Mouse (Mus musculus): ENCODE measurements around the gene Atp2a1. TPM values are rescaled to one million over a fixed set of nuclear protein-coding genes. Genes with fewer than 3 reads are reported as not detected.
A peak's percentile ranks its signal among the peaks of the same experiment; 100 is the strongest.
"Not testable (repeated sequence)": the region's sequence is repeated elsewhere in the genome, so short reads cannot be mapped to it uniquely, and the experiment has no call there.

The Atp2a1 gene
- total and polyA plus RNA-seq, 2 experiments from 2014 or later = 0.68 to 0.99 TPM

GRCm38 (mm10) chr7:126411061-126411460 is 51.8 kb downstream of the Atp2a1 start:
- Histone ChIP-seq H3K9ac (replicated peaks; ENCODE audit: low read length) (no peak overlapping the region), H3K9me3 (ENCODE audit: low read length) (no peaks in the 10 kb centered on the region), H3K4me1 (ENCODE audit: insufficient read depth, low read length) (no peaks in the 10 kb centered on the region), H3K4me3 (ENCODE audit: low read length) (no peak overlapping the region), H3K4me2 (ENCODE audit: low read depth, low read length) (no peak overlapping the region), H3K27me3 (ENCODE audit: insufficient read depth, low read length) (no peaks in the 10 kb centered on the region), H3K36me3 (ENCODE audit: insufficient read depth, low read length) (no peaks in the 10 kb centered on the region), H3K27ac (no peak overlapping the region)
- 90% methylated on average over 4 of the region's 4 CpGs for WGBS
- ATAC-seq (no peak), DNase-seq (ENCODE audit: low spot score) (no peak)
- TF ChIP-seq CTCF (IDR thresholded peaks at IDR 0.05; ENCODE audit: low read depth) = no peak

DNA sequence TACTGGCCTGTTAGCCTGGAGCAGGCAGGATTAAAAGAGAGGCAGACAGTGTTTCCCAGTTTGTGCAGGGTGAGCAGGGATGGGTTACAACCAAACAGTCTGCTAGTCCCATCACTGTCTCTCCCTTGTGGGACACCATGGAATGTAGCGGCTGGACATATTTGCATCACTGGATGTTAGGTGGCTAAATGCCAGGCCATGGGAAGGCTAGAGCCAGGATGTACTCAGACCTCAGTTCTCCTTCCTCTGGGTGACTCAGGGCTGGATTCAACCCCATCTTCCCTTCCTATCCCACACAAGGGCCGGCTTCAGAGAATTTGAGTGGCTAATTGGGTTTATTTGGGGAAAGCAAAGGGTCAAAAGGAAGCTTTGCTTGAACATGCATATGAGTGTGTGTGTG is 54.2 kb downstream of the Atp2a1 start:
- DNase-seq (ENCODE audit: low spot score) = no peak
- no peak for ATAC-seq
- TF ChIP-seq CTCF (IDR thresholded peaks at IDR 0.05; ENCODE audit: low read depth) = no peak
- H3K9me3 ChIP-seq (ENCODE audit: low read length) = no peaks in the 10 kb centered on the region
- 88% methylated on average over 2 of the region's 2 CpGs for WGBS
- H3K9ac ChIP-seq (replicated peaks; ENCODE audit: low read length) = no peak overlapping the region
- H3K4me3 ChIP-seq (ENCODE audit: low read length) = no peak overlapping the region
- no peak overlapping the region for H3K4me2 ChIP-seq (ENCODE audit: low read depth, low read length)
- no peaks in the 10 kb centered on the region for H3K36me3 ChIP-seq (ENCODE audit: insufficient read depth, low read length)
- H3K27ac ChIP-seq = no peak overlapping the region
- no peaks in the 10 kb centered on the region for H3K27me3 ChIP-seq (ENCODE audit: insufficient read depth, low read length)
- H3K4me1 ChIP-seq (ENCODE audit: insufficient read depth, low read length) = no peaks in the 10 kb centered on the region

DNA sequence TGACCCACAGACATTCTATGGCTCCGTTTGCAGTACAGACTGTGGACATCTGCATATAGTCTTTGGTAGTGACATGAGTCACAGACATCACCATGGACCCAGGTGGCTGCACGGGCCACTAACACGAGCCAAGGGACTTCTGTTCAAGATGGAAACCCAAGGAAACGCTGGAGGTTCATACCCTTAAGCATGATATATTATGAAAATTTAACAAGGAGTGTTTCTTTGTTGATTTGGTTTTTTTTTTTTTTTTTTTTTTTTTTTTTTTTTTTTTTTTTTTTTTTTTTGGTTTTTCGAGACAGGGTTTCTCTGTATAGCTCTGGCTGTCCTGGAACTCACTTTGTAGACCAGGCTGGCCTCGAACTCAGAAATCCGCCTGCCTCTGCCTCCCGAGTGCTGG is 60.4 kb downstream of the Atp2a1 start:
- not testable (repeated sequence) for H3K4me3 ChIP-seq (ENCODE audit: low read length); H3K36me3 ChIP-seq (ENCODE audit: insufficient read depth, low read length); DNase-seq (ENCODE audit: low spot score); H3K4me2 ChIP-seq (ENCODE audit: low read depth, low read length); H3K27ac ChIP-seq; H3K4me1 ChIP-seq (ENCODE audit: insufficient read depth, low read length); H3K27me3 ChIP-seq (ENCODE audit: insufficient read depth, low read length); H3K9me3 ChIP-seq (ENCODE audit: low read length); ATAC-seq; H3K9ac ChIP-seq (replicated peaks; ENCODE audit: low read length)
- WGBS = 85% methylated on average over 8 of the region's 8 CpGs

GRCm38 (mm10) chr7:126399548-126399947 is 63.4 kb downstream of the Atp2a1 start:
- TF ChIP-seq CTCF (IDR thresholded peaks at IDR 0.05; ENCODE audit: low read depth) = peak; percentile 90
- Histone ChIP-seq H3K9me3 (ENCODE audit: low read length) (no peaks in the 10 kb centered on the region), H3K36me3 (ENCODE audit: insufficient read depth, low read length) (no peaks in the 10 kb centered on the region), H3K27ac (no peak overlapping the region), H3K27me3 (ENCODE audit: insufficient read depth, low read length) (no peaks in the 10 kb centered on the region), H3K4me1 (ENCODE audit: insufficient read depth, low read length) (no peaks in the 10 kb centered on the region), H3K4me3 (ENCODE audit: low read length) (no peak overlapping the region), H3K9ac (replicated peaks; ENCODE audit: low read length) (no peak overlapping the region), H3K4me2 (ENCODE audit: low read depth, low read length) (no peak overlapping the region)
- DNase-seq (ENCODE audit: low spot score) (peak; percentile 85), ATAC-seq (no peak)
- WGBS = 9% methylated on average over 5 of the region's 5 CpGs

- H3K27me3 ChIP-seq (ENCODE audit: insufficient read depth, low read length) = no peaks in the 10 kb centered on the region
- ATAC-seq = no peak
- no peak for TF ChIP-seq CTCF (IDR thresholded peaks at IDR 0.05; ENCODE audit: low read depth)
- H3K4me3 ChIP-seq (ENCODE audit: low read length) = no peak overlapping the region
- DNase-seq (ENCODE audit: low spot score) = no peak
- H3K36me3 ChIP-seq (ENCODE audit: insufficient read depth, low read length) = no peaks in the 10 kb centered on the region
- H3K4me1 ChIP-seq (ENCODE audit: insufficient read depth, low read length) = no peaks in the 10 kb centered on the region
- WGBS = 92% methylated on average over 4 of the region's 4 CpGs
- H3K9ac ChIP-seq (replicated peaks; ENCODE audit: low read length) = no peak overlapping the region
- no peak overlapping the region for H3K27ac ChIP-seq
- no peaks in the 10 kb centered on the region for H3K9me3 ChIP-seq (ENCODE audit: low read length)
- no peak overlapping the region for H3K4me2 ChIP-seq (ENCODE audit: low read depth, low read length)
These were observed 65.1 kb downstream of the Atp2a1 start for GRCm38 (mm10) chr7:126397822-126398221.

DNA sequence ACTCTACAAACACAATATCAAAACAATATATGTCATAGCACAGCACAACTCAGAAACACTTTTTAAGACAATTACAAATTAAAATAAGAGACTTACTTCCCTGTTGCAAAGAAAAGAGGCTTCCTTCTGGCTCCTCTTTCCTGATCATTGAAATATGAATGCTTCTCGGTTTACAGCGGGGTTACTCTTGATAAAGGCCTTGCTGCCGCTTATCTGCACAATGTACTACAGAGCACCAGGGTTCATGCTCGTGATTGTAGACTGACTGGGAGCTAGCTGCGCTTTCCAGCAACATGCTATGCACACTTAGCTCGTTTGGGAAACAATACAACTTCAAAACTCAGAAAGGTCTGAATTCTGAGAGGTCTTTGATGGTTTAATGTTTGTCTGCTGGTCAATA is 65.7 kb downstream of the Atp2a1 start:
- no peaks in the 10 kb centered on the region for H3K36me3 ChIP-seq (ENCODE audit: insufficient read depth, low read length)
- no peak overlapping the region for H3K9ac ChIP-seq (replicated peaks; ENCODE audit: low read length)
- no peak for ATAC-seq
- H3K9me3 ChIP-seq (ENCODE audit: low read length) = no peaks in the 10 kb centered on the region
- 56% methylated on average over 6 of the region's 6 CpGs for WGBS
- TF ChIP-seq CTCF (IDR thresholded peaks at IDR 0.05; ENCODE audit: low read depth) = no peak
- no peaks in the 10 kb centered on the region for H3K27me3 ChIP-seq (ENCODE audit: insufficient read depth, low read length)
- H3K4me3 ChIP-seq (ENCODE audit: low read length) = no peak overlapping the region
- peak overlapping the region; percentile 27 for H3K4me2 ChIP-seq (ENCODE audit: low read depth, low read length)
- no peak overlapping the region for H3K27ac ChIP-seq
- DNase-seq (ENCODE audit: low spot score) = no peak
- no peaks in the 10 kb centered on the region for H3K4me1 ChIP-seq (ENCODE audit: insufficient read depth, low read length)

DNA sequence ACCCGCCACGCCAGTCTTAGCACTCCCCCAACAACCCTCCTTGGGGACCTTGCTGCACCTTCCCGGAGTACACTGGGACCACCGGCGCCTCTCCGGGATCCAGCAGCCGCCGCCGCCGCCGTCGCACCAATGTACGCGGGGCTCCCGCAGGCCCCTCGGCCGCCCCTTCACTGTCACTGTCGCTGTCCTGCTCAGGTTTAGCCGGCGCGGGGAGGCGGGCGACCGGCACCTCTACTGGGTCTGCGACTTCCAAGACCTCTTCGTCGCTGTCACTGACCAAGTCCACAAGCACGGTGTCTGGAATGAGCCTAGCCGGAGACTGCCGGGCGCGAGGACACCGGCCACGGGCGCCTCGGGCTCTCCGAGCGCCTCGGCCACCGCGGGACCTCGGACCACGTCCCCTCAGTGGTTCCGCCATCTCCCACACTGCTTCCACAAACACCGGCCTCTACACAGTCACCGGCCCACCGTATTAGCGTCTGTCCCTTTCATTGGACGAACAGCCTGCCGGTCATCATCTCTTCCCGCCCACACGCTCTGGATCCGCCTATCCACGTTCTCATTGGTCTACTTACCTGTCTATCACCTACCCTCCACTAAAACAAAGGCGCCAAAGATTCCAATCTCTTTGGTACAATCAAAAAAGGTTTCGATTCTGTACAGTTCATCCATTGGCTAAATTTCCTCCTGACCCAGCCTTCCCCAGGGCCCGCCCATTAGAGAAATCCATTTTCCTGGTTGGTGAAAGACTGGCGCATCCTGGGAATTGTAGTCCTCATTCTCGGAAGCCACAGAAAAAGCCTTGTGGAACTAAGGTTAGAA is 66.4 kb downstream of the Atp2a1 start, which contains the start of gene Nfatc2ip:
TSS of gene Nfatc2ip (minus strand) at position 440 of the 822 bp plus-strand sequence.
- DNase-seq (ENCODE audit: low spot score) (peak; percentile 99), ATAC-seq (peak; percentile 100)
- Histone ChIP-seq H3K36me3 (ENCODE audit: insufficient read depth, low read length) (no peaks in the 10 kb centered on the region), H3K27me3 (ENCODE audit: insufficient read depth, low read length) (no peaks in the 10 kb centered on the region), H3K9me3 (ENCODE audit: low read length) (no peaks in the 10 kb centered on the region), H3K4me3 (ENCODE audit: low read length) (peak within 1 kb of the TSS; percentile 94), H3K4me1 (ENCODE audit: insufficient read depth, low read length) (no peaks in the 10 kb centered on the region), H3K9ac (replicated peaks; ENCODE audit: low read length) (peak within 1 kb of the TSS; percentile 70), H3K4me2 (ENCODE audit: low read depth, low read length) (peak within 1 kb of the TSS; percentile 90), H3K27ac (peak within 1 kb of the TSS; percentile 67; the same call in 1 of the 2 replicates)
- TF ChIP-seq CTCF (IDR thresholded peaks at IDR 0.05; ENCODE audit: low read depth) = no peak
- under 1% methylated on average over 59 of the region's 59 CpGs for WGBS

Other genes with a start within 250 kb of the Atp2a1 start
- gene Sbk1, start 190.5 kb downstream of the Atp2a1 start, total RNA-seq (2014; rRNA removed) = 530 and 565 TPM in 2 replicates
- gene Sbk1, start 190.5 kb downstream of the Atp2a1 start, polyA plus RNA-seq (2015; fragmentation: Nextera tagmentation; extraction: Ambion mirVana) = 138 and 161 TPM in 2 replicates
- 0.37 TPM in 1 of 2 replicates, not detected in the other for gene Lat, start 93.5 kb downstream of the Atp2a1 start, total RNA-seq (2014; rRNA removed)
- 0.96 and 1.1 TPM in 2 replicates for gene Lat, start 93.5 kb downstream of the Atp2a1 start, polyA plus RNA-seq (2015; fragmentation: Nextera tagmentation; extraction: Ambion mirVana)
- gene Spns1, start 85.7 kb downstream of the Atp2a1 start, total RNA-seq (2014; rRNA removed) = 102 and 125 TPM in 2 replicates
- gene Spns1, start 85.7 kb downstream of the Atp2a1 start, polyA plus RNA-seq (2015; fragmentation: Nextera tagmentation; extraction: Ambion mirVana) = 80.9 and 83.7 TPM in 2 replicates
- 6.1 and 6.4 TPM in 2 replicates for gene Nfatc2ip, start 66.4 kb downstream of the Atp2a1 start, total RNA-seq (2014; rRNA removed)
- gene Nfatc2ip, start 66.4 kb downstream of the Atp2a1 start, polyA plus RNA-seq (2015; fragmentation: Nextera tagmentation; extraction: Ambion mirVana) = 2.9 and 3.0 TPM in 2 replicates
- gene Cd19, start 48.2 kb downstream of the Atp2a1 start, total RNA-seq (2014; rRNA removed) = 0.16 TPM in 1 of 2 replicates, not detected in the other
- 0.05 TPM in 1 of 2 replicates, not detected in the other for gene Cd19, start 48.2 kb downstream of the Atp2a1 start, polyA plus RNA-seq (2015; fragmentation: Nextera tagmentation; extraction: Ambion mirVana)
- 22.2 and 22.5 TPM in 2 replicates for gene Rabep2, start 34.3 kb downstream of the Atp2a1 start, total RNA-seq (2014; rRNA removed)
- gene Rabep2, start 34.3 kb downstream of the Atp2a1 start, polyA plus RNA-seq (2015; fragmentation: Nextera tagmentation; extraction: Ambion mirVana) = 19.2 TPM in 2 replicates
- 34.1 and 41.1 TPM in 2 replicates for gene Sh2b1, start 12.3 kb upstream of the Atp2a1 start, total RNA-seq (2014; rRNA removed)
- gene Sh2b1, start 12.3 kb upstream of the Atp2a1 start, polyA plus RNA-seq (2015; fragmentation: Nextera tagmentation; extraction: Ambion mirVana) = 50.4 and 54.5 TPM in 2 replicates
- gene Tufm, start 24.3 kb upstream of the Atp2a1 start, total RNA-seq (2014; rRNA removed) = 62.5 and 66.1 TPM in 2 replicates
- gene Tufm, start 24.3 kb upstream of the Atp2a1 start, polyA plus RNA-seq (2015; fragmentation: Nextera tagmentation; extraction: Ambion mirVana) = 106 TPM in 2 replicates
- gene Atxn2l, start 40.3 kb upstream of the Atp2a1 start, total RNA-seq (2014; rRNA removed) = 71.1 and 72.3 TPM in 2 replicates
- gene Atxn2l, start 40.3 kb upstream of the Atp2a1 start, polyA plus RNA-seq (2015; fragmentation: Nextera tagmentation; extraction: Ambion mirVana) = 45.9 and 54.0 TPM in 2 replicates
- gene Eif3c, start 103.3 kb upstream of the Atp2a1 start, total RNA-seq (2014; rRNA removed) = 112 and 118 TPM in 2 replicates
- 198 and 204 TPM in 2 replicates for gene Eif3c, start 103.3 kb upstream of the Atp2a1 start, polyA plus RNA-seq (2015; fragmentation: Nextera tagmentation; extraction: Ambion mirVana)
- 0.25 and 6.3 TPM in 2 replicates for gene Apobr, start 121.8 kb upstream of the Atp2a1 start, total RNA-seq (2014; rRNA removed)
- gene Apobr, start 121.8 kb upstream of the Atp2a1 start, polyA plus RNA-seq (2015; fragmentation: Nextera tagmentation; extraction: Ambion mirVana) = 0.47 and 0.50 TPM in 2 replicates
- gene Cln3, start 122.7 kb upstream of the Atp2a1 start, total RNA-seq (2014; rRNA removed) = 27.7 and 34.2 TPM in 2 replicates
- 22.3 and 25.1 TPM in 2 replicates for gene Cln3, start 122.7 kb upstream of the Atp2a1 start, polyA plus RNA-seq (2015; fragmentation: Nextera tagmentation; extraction: Ambion mirVana)
- 0.94 TPM in 1 of 2 replicates, not detected in the other for gene Il27, start 131.8 kb upstream of the Atp2a1 start, total RNA-seq (2014; rRNA removed)
- gene Il27, start 131.8 kb upstream of the Atp2a1 start, polyA plus RNA-seq (2015; fragmentation: Nextera tagmentation; extraction: Ambion mirVana) = not detected in 2 replicates
- gene Nupr1, start 167.8 kb upstream of the Atp2a1 start, total RNA-seq (2014; rRNA removed) = 5.9 and 6.7 TPM in 2 replicates
- gene Nupr1, start 167.8 kb upstream of the Atp2a1 start, polyA plus RNA-seq (2015; fragmentation: Nextera tagmentation; extraction: Ambion mirVana) = 19.1 and 19.5 TPM in 2 replicates
- gene Sgf29, start 186.2 kb upstream of the Atp2a1 start, total RNA-seq (2014; rRNA removed) = 35.1 and 36.3 TPM in 2 replicates
- gene Sgf29, start 186.2 kb upstream of the Atp2a1 start, polyA plus RNA-seq (2015; fragmentation: Nextera tagmentation; extraction: Ambion mirVana) = 47.0 and 49.9 TPM in 2 replicates
- gene Sult1a1, start 213.3 kb upstream of the Atp2a1 start, total RNA-seq (2014; rRNA removed) = 22.1 and 34.8 TPM in 2 replicates
- gene Sult1a1, start 213.3 kb upstream of the Atp2a1 start, polyA plus RNA-seq (2015; fragmentation: Nextera tagmentation; extraction: Ambion mirVana) = 19.4 and 22.4 TPM in 2 replicates
- 67.1 and 122 TPM in 2 replicates for gene Bola2, start 232.3 kb upstream of the Atp2a1 start, total RNA-seq (2014; rRNA removed)
- gene Bola2, start 232.3 kb upstream of the Atp2a1 start, polyA plus RNA-seq (2015; fragmentation: Nextera tagmentation; extraction: Ambion mirVana) = 164 and 172 TPM in 2 replicates
- 17.0 and 17.6 TPM in 2 replicates for gene Slx1b, start 232.7 kb upstream of the Atp2a1 start, total RNA-seq (2014; rRNA removed)
- 8.6 and 9.3 TPM in 2 replicates for gene Slx1b, start 232.7 kb upstream of the Atp2a1 start, polyA plus RNA-seq (2015; fragmentation: Nextera tagmentation; extraction: Ambion mirVana)
- gene Coro1a, start 244.7 kb upstream of the Atp2a1 start, total RNA-seq (2014; rRNA removed) = 113 and 150 TPM in 2 replicates
- gene Coro1a, start 244.7 kb upstream of the Atp2a1 start, polyA plus RNA-seq (2015; fragmentation: Nextera tagmentation; extraction: Ambion mirVana) = 88.1 and 93.7 TPM in 2 replicates

All from hindbrain, postnatal 0 days (tissue).